Mouse (Mus musculus): ENCODE data around the gene Bub3. TPM values are rescaled to one million over a fixed set of nuclear protein-coding genes. Genes with fewer than 3 reads are reported as not detected.

Bub3 gene
- 273 and 284 TPM in 2 replicates for polyA plus RNA-seq (2015; fragmentation: Nextera tagmentation; extraction: Ambion mirVana)

DNA sequence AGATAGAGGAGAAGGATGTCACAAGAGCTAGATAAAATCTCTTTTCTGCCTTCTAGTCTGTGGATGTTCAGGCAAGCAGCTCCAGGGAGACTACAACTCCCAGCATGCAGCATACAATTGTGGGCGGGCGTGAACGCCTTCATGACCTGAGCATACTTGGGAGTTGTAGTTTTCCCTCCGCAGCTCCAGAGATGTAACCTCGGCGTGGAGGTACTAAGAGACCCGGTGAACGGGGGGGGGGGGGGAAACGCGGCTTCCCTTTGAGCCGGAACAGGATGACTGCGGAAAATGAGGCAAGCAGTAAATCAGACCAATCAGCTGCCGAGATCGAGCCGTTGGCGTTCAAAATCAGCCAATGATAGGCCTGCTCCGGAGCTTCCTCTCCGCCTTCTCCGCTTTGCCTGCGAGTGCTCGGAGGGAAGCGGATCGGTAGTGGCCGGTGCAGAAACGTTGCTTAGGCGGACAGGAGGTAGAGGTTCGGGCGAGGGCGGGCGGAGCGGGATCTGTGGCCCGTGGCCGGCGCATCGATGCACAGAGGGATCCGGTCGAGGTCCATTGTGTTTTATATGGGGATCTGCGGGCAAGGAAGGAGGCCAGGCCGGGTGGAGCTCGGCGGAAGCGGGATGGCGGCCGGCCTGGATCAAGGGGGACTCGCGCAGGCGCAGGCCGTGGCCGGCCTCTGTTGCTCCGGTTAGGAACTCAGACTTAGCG lies at the start of gene Bub3:
TSS of gene Bub3 (plus strand) at position 237 of the 711 bp plus-strand sequence.
- peak; percentile 96 for DNase-seq (ENCODE audit: low spot score)

DNA sequence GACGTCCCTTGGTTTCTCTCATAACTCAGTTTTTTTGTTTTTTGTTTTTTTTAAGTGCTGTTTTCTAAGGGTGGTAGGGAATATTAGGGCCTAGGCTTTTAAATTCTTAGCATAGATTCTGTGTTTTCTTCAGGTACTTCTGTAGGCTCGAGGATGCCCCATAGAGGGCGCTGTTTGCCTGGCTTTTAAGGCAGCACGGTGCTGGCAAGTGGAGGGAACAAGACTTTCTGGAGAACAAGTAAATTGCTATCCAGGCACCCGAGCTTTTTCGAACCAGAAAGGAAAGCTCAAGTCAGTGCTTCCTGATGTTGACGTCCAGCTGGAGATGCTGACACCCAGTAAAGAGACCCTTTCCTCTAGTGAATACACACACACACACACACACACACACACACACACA lies 20.0 kb upstream of the Bub3 start:
- peak; percentile 70 for DNase-seq (ENCODE audit: low spot score)

DNA sequence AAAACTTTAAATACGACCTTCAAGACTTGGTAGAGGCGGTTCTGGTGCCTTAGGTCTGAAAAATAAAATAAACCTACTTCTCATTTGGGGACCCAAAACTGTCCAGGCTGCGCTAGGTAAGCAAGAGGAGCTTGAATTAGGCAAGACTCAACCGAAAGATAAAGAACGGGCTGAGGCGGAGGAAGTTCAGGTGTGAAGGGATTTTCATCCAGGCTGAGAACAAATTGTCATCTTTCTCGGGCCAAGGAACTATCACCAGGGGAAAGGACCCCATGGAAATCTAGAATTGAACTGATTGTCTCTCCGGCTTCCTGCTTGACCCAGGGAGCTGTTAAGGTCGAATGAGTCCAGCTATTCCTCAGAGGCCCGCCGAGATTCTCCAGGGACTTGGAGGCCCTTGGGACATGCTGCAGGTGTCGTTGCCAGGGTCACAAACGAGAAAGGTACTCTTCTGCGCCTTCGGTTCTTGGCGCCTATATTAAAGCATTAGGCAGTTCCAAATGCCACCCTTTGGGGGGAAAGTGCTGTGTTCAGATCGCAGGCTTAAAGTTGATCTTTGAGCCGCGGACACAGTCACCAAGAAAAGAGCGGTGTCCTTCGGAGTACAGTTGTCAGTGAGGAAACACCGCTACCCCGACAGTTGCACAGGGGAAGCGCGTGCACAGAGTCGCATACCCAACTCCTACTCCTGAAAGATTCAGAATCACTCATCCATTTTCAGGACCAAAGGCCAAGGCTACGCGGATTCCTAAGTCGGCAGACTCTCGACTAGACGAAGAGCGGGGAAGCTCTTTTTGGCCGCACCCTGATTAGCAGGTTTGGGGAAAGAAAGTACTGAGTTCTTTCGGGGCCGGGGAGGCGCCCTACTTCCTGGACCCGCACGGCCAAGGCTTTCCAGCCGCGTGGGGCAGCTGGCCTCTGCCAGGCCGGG lies 18.6 kb upstream of the Bub3 start:
- no peak for DNase-seq (ENCODE audit: low spot score)

DNA sequence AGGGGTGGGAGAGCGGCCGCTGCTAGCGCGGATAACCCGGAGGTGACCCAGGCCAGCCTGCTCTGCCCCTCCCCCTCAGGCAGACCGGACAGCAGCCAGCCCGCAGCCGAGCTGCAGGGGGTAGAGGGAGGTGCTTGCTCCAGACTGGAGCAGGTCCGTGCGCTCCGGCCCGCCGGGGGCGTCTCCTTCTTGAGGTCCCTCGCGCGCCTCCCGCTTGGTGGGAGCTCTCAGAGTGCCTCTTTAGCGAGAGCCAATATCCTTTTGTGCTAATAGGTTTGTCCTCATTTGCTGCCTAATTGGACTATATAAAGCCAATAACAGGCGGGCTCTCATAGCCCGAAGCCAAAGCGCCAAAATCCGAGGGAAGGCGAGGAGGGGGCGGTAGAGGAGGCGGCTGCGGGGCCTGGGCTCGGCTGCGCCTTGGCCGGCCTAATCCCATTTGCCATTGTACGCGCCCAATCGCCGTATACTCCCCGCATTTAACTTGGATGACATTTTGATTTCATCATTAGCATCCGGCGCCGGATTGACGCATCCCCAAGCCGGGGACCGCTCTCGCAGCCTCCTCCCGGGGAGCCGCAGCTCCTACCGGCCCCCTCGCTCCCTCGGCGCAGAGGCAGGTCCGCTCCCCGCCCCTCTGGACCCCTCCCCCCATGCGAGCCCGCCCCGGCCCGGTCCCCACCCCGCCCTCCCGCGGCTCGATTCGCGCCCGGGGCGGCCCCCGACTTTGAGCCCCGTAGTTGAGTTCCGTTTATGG lies 17.7 kb upstream of the Bub3 start, which contains the start of gene Hmx3:
TSS of gene Hmx3 (plus strand) at position 753 of the 757 bp plus-strand sequence.
- no peak for DNase-seq (ENCODE audit: low spot score)

DNA sequence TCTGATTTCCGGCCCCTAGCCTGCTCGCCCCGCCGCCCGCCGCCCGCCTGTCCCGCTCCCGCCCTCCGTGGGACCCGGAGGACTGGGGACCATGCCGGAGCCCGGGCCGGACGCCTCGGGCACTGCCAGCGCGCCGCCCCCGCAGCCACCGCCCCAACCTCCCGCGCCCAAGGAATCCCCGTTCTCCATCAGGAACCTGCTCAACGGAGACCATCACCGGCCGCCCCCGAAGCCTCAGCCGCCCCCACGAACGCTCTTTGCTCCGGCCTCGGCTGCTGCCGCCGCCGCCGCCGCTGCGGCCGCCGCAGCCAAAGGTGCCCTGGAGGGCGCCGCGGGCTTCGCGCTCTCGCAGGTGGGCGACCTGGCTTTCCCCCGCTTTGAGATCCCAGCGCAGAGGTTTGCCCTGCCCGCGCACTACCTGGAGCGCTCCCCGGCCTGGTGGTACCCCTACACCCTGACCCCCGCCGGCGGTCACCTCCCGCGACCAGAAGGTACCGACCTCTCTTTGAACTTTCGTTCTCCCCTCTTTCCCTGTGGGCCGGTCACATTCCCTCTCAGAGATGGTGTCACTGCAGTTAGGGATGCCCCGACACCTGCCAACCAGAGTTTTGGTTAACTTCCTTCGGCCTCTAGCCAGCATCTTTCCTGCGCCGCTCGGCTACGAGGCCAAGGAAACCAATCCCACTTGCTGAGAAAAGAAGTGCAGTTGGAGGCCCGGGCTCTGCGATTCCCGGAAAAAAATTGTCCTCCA lies 17.0 kb upstream of the Bub3 start:
- no peak for DNase-seq (ENCODE audit: low spot score)

DNA sequence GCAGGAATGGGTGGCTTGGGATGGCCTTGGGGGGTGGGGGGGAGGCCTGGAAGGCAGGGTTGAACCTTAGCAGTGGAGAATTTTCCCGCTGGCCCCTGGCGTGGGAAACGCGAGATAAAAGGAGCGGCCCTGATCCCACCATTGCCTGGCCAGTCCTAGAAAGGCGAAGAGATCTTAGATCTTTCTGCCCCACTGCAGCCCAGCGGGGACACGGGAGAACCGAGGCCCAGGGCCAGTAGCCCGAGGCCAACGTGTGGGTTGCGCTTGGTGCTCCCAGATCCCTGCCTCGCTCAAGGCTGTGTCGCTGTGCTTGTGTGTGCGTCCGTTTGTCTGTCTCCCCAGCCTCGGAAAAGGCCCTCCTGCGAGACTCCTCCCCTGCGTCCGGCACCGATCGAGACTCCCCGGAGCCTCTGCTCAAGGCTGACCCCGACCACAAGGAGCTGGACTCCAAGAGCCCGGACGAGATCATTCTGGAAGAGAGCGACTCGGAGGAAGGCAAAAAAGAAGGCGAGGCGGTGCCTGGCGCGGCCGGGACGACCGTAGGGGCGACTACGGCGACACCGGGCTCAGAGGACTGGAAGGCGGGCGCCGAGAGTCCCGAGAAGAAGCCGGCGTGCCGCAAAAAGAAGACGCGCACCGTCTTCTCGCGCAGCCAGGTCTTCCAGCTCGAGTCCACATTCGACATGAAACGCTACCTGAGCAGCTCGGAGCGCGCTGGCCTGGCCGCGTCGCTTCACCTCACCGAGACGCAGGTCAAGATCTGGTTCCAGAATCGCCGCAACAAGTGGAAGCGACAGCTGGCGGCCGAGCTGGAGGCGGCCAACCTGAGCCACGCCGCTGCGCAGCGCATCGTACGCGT lies 16.2 kb upstream of the Bub3 start:
- DNase-seq (ENCODE audit: low spot score) = no peak

DNA sequence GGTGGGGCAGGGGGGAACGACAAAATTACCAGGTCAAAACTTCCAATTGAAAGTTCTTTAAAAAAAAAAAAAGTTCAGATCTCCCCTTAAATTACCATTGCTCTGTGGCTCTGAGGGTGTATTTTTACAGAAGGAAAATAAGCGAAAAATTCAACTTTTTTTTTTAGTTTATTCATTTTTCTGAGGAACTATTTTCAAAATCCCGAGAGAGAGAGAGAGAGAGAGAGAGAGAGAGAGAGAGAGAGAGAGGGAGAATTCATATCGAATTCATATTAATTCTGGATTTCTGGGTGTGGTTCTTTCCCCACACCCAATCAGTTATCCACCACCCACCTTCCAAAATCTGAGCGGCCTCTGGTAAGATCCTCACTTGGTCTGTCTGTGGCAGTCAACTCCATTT lies 15.2 kb upstream of the Bub3 start:
- no peak for DNase-seq (ENCODE audit: low spot score)

DNA sequence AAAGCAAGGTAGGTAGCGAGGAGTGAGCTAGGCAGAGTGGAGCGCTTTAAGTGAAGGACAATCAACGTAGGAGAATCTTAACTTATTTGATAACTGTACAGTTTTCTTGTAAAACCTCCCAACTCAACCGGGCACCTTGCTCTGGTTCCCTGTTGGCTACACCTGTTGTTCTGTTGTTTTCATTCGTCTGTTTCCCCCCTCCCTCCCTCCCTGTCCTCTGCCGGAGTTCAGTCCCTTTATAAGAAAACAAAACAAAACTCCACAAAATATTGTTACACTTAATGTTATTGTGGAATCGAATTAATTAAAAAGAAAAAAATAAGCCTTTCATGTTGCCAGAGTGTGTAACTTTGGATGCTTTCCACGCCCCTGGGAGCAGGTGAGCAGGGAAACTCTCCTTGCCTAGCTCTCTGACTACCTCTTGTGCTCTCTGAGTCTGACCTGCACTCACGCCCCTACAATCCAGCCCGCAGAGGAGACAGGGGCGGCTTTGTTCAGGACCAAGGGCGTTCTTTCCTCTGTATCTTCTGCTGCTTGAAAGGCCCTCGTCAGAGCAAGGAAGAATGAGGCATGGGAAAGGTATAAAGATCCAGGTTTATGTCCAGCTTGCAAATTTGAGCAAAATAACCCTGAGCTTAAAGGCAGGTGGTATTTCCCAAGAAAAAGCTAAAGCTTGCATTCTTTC lies 14.2 kb upstream of the Bub3 start:
- no peak for DNase-seq (ENCODE audit: low spot score)

DNA sequence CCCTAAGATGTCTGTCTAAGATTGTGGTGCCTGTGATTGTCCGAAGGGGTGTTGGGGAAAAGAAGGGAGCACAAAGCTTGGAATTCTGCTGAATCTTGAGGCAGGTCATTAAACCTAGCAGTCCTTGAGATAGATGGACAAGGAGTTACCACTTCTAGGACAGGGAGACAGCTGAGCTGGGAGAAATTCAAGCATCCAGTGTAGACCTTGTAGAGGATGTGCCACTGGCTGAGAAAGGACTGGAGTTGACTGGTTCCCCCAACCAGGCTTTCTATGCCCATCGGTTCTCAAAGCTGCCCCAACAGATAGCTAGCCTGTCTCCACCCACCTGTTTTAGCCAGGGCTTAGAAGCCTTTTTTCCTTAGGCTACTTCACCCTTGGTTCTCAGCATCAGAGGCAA lies 13.6 kb upstream of the Bub3 start:
- no peak for DNase-seq (ENCODE audit: low spot score)

DNA sequence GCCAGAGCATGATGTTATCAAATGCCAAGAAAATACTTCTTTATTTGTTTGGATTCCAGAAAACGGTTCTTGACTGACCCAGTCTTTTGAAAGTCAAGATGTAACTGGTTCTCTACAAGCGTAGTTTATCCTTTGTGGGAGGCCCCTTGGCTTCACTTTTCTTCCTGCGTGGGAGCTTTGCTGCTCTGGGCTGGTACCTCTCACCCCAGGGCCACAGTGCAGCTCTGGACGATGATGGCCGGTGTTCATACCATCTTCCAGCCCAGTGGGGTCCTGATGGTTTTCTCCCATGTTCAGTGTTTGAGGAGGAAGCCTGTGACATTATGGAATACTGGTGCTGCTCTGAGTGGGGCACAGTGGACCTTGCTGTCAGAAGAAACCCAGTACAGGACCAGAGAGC lies 12.5 kb upstream of the Bub3 start:
- DNase-seq (ENCODE audit: low spot score) = no peak

DNA sequence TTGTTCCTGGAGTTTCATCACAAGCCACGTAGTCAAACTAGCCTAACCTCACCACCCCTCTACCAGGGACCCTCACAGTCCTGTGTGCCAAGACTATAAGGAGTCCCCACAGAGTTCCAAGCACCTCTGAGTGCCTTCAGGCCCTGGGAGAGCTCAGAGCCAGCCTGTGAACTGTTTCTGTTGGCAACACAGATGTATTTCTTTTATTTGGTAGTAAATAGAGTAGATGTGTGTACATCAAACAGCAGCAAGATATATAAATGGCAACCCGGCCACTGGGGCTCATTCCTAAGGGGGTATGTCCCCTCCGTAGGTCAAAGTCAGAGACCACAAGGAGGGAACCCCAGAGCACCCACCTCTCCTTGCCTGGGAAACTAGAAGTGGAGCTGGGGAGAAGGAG lies 11.5 kb upstream of the Bub3 start, which contains the start of gene Hmx2:
TSS of gene Hmx2 (plus strand) at position 301 of the 400 bp plus-strand sequence.
- DNase-seq (ENCODE audit: low spot score) = no peak

DNA sequence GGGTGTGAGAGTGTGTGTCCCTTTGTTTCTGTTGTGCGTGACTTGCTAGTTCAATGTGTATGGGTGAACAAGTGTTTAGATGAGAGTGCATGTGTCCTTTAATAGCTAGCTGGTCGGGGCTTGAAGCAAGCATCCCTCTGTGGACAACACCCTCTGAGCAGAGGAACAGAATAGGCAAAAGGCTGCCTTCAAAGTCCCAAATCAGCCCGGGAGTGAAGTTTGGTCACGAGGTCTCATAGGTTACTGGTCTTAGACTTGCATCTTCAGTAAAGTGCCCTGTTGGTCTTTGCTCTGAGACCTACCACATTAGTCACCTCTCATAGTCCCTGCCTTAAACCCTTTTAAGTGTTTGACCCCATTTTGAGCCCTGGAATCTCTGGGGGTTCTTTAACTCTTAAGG lies 8.6 kb upstream of the Bub3 start:
- no peak for DNase-seq (ENCODE audit: low spot score)

DNA sequence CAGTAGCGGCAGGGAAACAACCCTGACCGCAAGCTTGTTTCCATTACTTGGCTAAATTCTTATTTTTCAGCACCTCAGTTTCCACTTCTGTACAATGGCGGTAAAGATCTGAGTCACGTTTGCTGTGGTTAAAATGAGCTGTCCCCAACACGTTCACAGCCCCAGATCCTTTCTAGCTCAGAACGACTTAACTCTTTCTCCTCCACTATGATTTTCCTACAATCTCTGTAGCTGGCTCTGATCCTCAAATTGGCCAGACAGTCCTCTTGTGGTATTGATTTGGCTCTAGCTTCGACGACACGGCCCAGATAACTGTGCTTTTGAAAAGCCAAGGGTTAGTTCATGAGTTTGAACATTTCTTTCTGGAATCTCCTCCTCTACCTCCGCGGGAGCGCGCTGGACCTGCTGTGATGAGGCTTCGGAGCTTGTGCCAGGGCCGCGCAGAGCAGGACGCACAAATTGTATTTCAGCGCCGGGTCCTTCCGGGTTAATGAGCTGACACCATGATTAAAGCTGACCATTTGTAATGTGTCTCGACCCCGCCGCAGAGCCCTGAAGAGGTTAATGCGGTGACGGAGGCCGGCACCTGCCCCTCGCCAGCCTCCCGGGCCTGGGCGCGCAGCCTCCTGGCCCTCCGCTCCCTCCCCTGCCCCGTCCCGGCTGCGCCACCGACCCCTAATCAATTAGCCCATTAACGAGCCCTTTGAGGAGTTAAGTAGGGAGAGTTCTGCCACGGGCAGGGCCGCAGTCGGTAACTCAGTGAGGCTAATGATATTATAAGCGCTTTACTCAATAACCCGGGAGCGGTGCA lies 7.9 kb upstream of the Bub3 start:
- no peak for DNase-seq (ENCODE audit: low spot score)

DNA sequence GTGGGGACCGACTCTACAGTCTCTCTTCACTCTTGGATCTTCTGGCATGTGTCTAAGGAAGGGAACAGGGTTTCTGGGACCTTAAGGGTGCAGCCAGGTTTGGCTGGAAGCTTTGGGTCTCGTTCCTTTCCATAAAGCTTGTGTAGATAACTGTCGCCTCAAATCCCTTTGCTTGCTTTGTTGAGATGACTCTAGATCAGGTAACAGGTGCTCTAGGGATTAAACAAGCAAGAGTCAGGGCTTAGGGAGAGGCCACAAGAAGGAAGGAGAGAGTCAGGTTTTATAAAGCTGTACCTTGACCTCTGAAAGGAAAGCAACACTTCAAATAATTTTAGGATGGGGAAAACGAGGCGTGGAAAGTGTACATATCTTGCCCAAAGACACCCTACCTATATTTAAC lies 7.2 kb upstream of the Bub3 start:
- no peak for DNase-seq (ENCODE audit: low spot score)

DNA sequence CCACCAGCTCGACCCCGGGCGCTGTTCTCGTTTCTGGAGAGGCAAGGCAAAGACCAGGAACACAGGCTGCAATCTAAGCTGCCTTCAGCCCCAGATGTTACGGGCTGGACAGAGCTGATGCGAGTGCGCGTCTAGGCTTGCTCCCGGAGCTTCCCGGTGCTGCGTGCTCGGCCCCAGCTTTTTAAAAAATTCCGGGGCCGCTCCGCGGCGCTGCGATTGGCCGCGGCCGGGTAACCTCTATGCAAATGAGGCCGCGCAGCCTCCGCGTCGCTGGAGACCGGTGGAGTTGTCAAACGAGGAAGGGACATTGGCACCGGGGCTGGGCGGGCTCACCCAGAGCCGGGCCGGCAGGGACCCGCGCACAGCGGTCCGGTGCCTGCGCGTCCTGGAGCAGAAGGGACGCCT lies 6.2 kb upstream of the Bub3 start:
- DNase-seq (ENCODE audit: low spot score) = peak; percentile 44

DNA sequence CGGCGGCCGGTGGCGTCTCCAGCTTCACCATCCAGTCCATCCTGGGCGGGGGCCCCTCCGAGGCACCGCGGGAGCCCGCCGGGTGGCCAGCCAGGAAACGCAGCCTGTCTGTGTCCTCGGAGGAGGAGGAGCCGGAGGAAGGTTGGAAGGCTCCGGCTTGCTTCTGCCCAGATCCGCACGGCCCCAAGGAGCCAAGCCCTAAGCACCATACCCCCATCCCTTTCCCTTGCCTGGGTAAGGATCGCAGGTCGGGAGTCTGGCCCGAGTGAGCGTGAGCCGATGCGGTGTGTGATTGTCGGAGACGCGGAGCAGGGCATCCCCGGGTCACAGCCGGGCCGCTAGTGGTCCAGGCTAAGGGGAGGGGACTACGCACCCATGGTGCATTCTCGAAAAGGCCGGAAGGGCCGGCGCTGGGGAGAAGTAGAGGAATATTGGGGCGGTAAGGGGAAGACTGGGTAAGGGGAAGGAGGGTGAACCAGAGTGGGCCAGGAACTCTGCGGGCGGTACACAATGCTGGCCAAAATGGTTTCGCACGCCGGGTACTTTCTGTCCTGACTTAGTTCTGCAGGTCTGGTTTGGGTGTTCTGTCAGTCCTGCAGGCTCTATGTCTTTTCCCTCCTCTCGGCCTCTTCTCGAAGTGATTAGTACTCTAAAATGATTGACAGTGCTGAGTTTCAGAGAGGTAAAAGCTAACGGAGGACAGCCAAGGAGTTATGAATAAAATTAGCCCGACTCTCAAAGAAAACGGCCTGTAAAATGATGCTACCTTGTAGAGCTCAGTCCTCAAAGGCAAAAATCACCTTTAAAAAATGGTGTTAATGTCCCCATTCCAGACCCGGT lies 5.5 kb upstream of the Bub3 start:
- no peak for DNase-seq (ENCODE audit: low spot score)

DNA sequence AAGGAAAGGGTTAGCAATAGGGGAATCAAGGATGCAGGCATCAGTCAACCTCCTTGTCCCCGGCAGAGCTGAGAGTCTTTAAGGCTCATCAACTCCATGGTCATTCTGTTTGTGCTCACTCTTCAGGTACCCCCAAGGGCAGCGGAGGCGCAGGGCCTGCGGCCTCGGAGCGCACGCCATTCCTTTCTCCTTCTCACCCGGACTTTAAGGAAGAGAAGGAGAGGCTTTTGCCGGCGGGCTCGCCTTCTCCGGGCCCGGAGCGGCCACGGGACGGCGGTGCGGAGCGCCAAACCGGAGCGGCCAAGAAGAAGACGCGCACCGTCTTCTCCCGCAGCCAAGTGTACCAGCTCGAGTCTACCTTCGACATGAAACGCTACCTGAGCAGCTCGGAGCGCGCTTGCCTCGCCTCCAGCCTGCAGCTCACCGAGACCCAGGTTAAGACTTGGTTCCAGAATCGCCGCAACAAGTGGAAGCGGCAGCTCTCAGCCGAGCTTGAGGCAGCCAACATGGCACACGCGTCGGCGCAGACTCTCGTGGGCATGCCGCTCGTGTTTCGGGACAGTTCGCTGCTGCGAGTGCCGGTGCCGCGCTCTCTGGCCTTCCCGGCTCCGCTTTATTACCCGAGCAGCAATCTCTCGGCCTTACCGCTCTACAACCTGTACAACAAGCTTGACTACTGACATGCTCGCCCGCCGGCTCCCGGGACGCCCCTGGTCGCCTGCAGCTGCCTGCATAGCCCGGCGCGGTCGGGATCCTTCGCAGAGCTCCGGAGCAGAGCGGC lies 4.5 kb upstream of the Bub3 start:
- no peak for DNase-seq (ENCODE audit: low spot score)
